Mouse (Mus musculus) liver, embryonic 11.5 days (tissue): ENCODE data around the gene Nmrk1. TPM values are rescaled to one million over a fixed set of nuclear protein-coding genes. Genes with fewer than 3 reads are reported as not detected.
A peak's percentile ranks its signal among the peaks of the same experiment; 100 is the strongest.
"Not testable (repeated sequence)": the region's sequence is repeated elsewhere in the genome, so short reads cannot be mapped to it uniquely, and the experiment has no call there.

Experiments
- ATAC-seq: fragments of 200-750 bp; cut with Nextera tagmentation; replicated peaks from 2 replicates; pipeline ENCODE4 v1.8.0; 2017; ENCODE audit warnings: moderate number of reproducible peaks, mild to moderate bottlenecking, moderate TSS enrichment, moderate library complexity; ENCODE audit not compliant: low FRiP score
- DNase-seq: peaks from one replicate; pipeline ENCODE4 v3.0.0-alpha.2; 2017; ENCODE audit warnings: low spot score
- H3K27ac ChIP-seq: fragments of 300-500 bp; sonication (generic); 2 replicates; pipeline ENCODE4 v1.5.1; 2014; ENCODE audit warnings: mild to moderate bottlenecking, low read depth, low read length, control low read depth
- H3K27me3 ChIP-seq: fragments of 300-500 bp; sonication (generic); replicated peaks from 2 replicates; pipeline ENCODE4 v1.6.1; 2014; ENCODE audit warnings: low read length, mixed read lengths; ENCODE audit not compliant: control insufficient read depth, insufficient read depth
- H3K36me3 ChIP-seq: fragments of 300-500 bp; sonication (generic); 2 replicates; pipeline ENCODE4 v1.6.1; 2014; ENCODE audit warnings: mild to moderate bottlenecking, low read length, moderate library complexity, mixed read lengths; ENCODE audit not compliant: control insufficient read depth, insufficient read depth
- H3K4me1 ChIP-seq: fragments of 300-500 bp; sonication (generic); replicated peaks from 2 replicates; pipeline ENCODE4 v1.6.1; 2014; ENCODE audit warnings: low read length, mixed read lengths; ENCODE audit not compliant: control insufficient read depth, insufficient read depth
- H3K4me2 ChIP-seq: fragments of 300-500 bp; sonication (generic); 2 replicates; pipeline ENCODE4 v1.6.1; 2014; ENCODE audit warnings: mild to moderate bottlenecking, control low read depth, moderate library complexity
- H3K4me3 ChIP-seq: fragments of 300-500 bp; sonication (generic); 2 replicates; pipeline ENCODE4 v1.5.1; 2014; ENCODE audit warnings: low read depth, low read length, control low read depth
- H3K9ac ChIP-seq: fragments of 300-500 bp; sonication (generic); 2 replicates; pipeline ENCODE4 v1.6.1; 2014; ENCODE audit warnings: low read depth, low read length, control low read depth
- H3K9me3 ChIP-seq: fragments of 300-500 bp; sonication (generic); 2 replicates; pipeline ENCODE4 v1.6.1; 2016; ENCODE audit warnings: low read length, inconsistent platforms, mixed read lengths; ENCODE audit not compliant: control insufficient read depth
- WGBS: fragments of 180-500 bp; shearing (Covaris S2); extraction: QIAGEN DNeasy Blood & Tissue Kit; methylation state at CpG from one replicate; pipeline ENCODE4 v1.1.7; 2014; 5-methylcytosine and 5-hydroxymethylcytosine counted together
- polyA plus RNA-seq: library from polyadenylated mRNA; unstranded; fragments of >200 nt; fragmentation: Nextera tagmentation; extraction: Ambion mirVana; gene quantifications from 2 replicates; pipeline ENCODE4 v1.2.1, GENCODE M21; 2014

Nmrk1 gene
- polyA plus RNA-seq, result 12.4 and 12.5 TPM in 2 replicates

DNA sequence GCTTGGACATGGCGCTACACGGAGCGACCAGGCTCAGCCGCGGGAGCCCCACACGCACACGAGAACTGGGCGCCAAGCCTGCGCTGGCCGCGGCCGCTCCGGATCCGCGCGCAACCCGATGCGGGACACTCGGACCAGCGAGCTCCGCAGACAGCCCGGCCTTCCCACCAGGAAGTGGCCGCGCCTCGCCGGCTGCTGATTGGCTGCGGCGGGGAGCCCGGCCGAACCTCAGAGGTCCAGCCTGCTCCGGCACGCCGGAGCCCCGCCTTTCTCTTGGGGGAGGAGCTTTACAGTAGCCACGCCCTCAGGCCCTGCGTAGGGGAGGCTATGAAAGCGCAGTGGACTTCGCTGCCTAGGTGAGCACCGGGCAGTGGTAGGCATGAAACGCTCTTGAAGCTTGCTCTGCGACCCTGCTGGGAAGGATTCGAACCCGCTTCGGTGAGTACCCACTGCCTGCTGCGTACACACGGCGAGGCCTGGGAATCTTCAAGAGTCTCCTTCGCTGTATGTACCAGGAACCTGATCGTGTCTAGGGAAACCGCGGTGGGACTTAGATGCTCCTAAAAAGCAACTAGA, at the start of gene Nmrk1, which contains the start of gene Ostf1:
Gene Nmrk1 (plus strand): TSS at position 307 of the 576 bp plus-strand sequence.
Gene Ostf1 (minus strand): TSS at position 180 of the 576 bp plus-strand sequence.
- Histone ChIP-seq H3K36me3 (no peaks in the 10 kb centered on the region), H3K4me2 (peak within 1 kb of the TSS; percentile 80), H3K4me3 (peak within 1 kb of the TSS; percentile 84), H3K4me1 (peaks cover 14% of the 10 kb centered on the region), H3K27me3 (no peaks in the 10 kb centered on the region), H3K9ac (peak within 1 kb of the TSS; percentile 75), H3K9me3 (no peaks in the 10 kb centered on the region), H3K27ac (peak within 1 kb of the TSS; percentile 74)
- under 1% methylated on average over 51 of the region's 51 CpGs for WGBS
- ATAC-seq, result peak; percentile 97
- DNase-seq, result peak; percentile 94

DNA sequence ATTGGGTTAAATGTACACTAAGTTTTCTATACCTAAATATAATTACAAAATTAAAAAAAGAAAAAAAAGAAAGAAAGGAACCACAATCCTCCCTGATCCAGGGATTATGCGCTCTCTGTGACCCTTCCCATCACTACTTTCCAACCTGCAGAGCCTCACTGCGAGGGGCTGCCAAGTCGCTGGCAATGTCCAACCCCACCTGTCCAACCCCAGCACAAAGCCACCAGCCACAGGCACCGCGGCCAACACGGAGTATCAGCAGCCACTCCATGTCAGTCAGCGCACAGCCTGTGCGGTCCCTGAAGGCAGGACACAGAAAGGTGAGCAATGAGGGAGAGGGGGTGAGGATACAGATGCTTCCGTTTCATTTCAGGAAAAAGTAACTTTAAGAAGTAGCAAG, 49.5 kb upstream of the Nmrk1 start:
- WGBS, result 92% methylated on average over 9 of the region's 9 CpGs
- H3K27ac ChIP-seq, result no peak overlapping the region

DNA sequence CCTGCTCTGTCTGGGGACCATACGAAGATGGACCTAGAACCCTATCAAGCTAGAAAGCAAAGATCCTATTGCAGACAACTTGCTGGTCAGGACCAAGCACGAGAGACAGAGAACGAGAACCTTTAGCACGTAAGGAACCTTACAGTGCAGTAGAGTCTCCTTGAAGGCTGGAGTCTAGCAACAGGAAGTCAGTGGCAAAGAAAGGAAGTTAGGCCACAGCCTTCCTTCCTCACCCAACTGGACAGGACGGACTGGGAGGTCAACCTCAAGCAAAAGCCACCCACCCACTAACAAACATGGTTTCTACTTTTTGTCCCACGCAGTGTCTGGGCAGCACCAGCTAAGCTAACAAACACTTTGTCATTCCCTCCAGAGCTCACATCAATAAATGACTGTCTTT, 48.9 kb upstream of the Nmrk1 start:
- no peak for DNase-seq
- no peak for ATAC-seq
- peaks cover 2% of the 10 kb centered on the region; the same call in 1 of the 2 replicates for H3K36me3 ChIP-seq
- no peak overlapping the region for H3K27ac ChIP-seq
- no peaks in the 10 kb centered on the region for H3K9me3 ChIP-seq
- no peak overlapping the region for H3K4me2 ChIP-seq
- no peaks in the 10 kb centered on the region for H3K4me1 ChIP-seq
- no peak overlapping the region for H3K9ac ChIP-seq
- H3K4me3 ChIP-seq, result no peak overlapping the region
- WGBS, result 63% methylated on average over 6 of the region's 6 CpGs
- H3K27me3 ChIP-seq, result no peaks in the 10 kb centered on the region

More for the DNA sequence above, 49.5 kb upstream of the Nmrk1 start:
- Histone ChIP-seq H3K9ac (no peak overlapping the region), H3K4me1 (no peaks in the 10 kb centered on the region), H3K36me3 (peaks cover 2% of the 10 kb centered on the region; the same call in 1 of the 2 replicates), H3K9me3 (no peaks in the 10 kb centered on the region), H3K27me3 (no peaks in the 10 kb centered on the region), H3K4me2 (no peak overlapping the region), H3K4me3 (no peak overlapping the region)
- no peak for ATAC-seq
- no peak for DNase-seq

DNA sequence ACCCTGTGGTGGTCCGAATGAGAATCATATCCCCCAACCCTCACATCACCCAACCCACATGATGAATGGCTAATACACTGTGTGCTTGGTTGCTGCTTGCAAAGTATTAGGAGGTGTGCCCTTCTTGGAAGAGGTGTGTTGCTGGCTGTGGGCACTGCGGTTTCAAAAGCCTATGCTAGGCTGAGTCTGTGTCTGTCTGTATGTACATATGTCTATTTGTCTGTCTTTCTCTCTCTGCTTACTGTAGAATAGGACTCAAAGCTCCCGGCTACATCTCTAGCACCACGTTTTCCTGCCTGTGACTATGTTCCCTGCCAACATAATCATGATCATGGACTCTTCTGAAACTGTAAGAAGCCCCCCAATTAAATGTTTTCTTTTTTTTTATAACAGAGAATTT, 48.0 kb upstream of the Nmrk1 start:
- no peak for DNase-seq
- no peak overlapping the region for H3K4me3 ChIP-seq
- peaks cover 2% of the 10 kb centered on the region; the same call in 1 of the 2 replicates for H3K36me3 ChIP-seq
- H3K4me1 ChIP-seq, result no peaks in the 10 kb centered on the region
- no peak for ATAC-seq
- H3K4me2 ChIP-seq, result no peak overlapping the region
- no peaks in the 10 kb centered on the region for H3K27me3 ChIP-seq
- no peaks in the 10 kb centered on the region for H3K9me3 ChIP-seq
- H3K27ac ChIP-seq, result no peak overlapping the region
- H3K9ac ChIP-seq, result no peak overlapping the region
- WGBS, result 83% methylated on average over 4 of the region's 4 CpGs

DNA sequence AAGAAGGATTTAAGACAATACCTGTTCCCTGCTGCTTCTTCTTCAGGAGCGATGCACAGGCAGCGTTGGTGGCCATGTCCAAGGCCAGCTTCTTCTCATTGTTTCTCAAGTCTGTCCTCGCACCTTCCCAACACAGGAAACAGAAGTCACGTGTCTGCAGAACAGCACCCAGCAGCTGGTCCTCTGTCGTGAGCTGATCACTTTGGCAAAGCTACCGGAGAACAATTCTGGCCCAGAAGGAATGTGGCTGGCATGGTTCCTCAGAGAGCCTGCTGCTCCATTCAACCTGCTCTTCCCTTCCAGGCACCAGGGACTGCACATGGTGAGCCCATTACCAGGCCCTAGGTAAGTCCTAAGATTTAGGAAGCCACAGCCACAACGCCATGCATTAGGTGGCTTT, 47.1 kb upstream of the Nmrk1 start:
- WGBS, result 92% methylated on average over 7 of the region's 7 CpGs
- H3K4me2 ChIP-seq, result no peak overlapping the region
- no peak overlapping the region for H3K4me3 ChIP-seq
- no peaks in the 10 kb centered on the region for H3K9me3 ChIP-seq
- H3K4me1 ChIP-seq, result no peaks in the 10 kb centered on the region
- no peak for DNase-seq
- no peaks in the 10 kb centered on the region for H3K27me3 ChIP-seq
- no peak overlapping the region for H3K9ac ChIP-seq
- ATAC-seq, result no peak
- H3K36me3 ChIP-seq, result peaks cover 5% of the 10 kb centered on the region; the same call in 1 of the 2 replicates
- no peak overlapping the region for H3K27ac ChIP-seq

DNA sequence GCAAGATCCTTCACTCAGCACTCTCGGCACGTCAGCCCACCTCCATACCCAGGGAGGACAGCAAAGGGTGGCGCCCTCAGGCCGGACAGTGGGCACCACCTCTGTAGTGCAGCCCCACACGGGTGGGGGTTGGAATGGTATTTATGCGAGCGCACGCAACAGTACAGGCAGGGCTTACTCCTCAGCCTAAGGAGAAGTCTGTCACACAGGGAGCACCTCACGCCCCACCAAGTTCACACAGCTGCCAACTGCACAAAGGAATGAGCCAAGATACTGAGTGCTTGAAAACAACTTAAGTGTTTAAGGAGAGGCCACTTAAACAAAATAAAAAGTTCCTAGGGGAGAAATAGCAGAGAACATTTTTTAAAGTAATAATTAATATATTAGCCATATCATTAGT, 44.6 kb upstream of the Nmrk1 start:
- 92% methylated on average over 9 of the region's 9 CpGs for WGBS
- H3K27ac ChIP-seq, result no peak overlapping the region
- no peak overlapping the region for H3K4me3 ChIP-seq
- H3K27me3 ChIP-seq, result no peaks in the 10 kb centered on the region
- H3K9me3 ChIP-seq, result no peaks in the 10 kb centered on the region
- no peak for ATAC-seq
- no peak overlapping the region for H3K9ac ChIP-seq
- no peaks in the 10 kb centered on the region for H3K4me1 ChIP-seq
- H3K4me2 ChIP-seq, result no peak overlapping the region
- H3K36me3 ChIP-seq, result peaks cover 5% of the 10 kb centered on the region; the same call in 1 of the 2 replicates
- no peak for DNase-seq

DNA sequence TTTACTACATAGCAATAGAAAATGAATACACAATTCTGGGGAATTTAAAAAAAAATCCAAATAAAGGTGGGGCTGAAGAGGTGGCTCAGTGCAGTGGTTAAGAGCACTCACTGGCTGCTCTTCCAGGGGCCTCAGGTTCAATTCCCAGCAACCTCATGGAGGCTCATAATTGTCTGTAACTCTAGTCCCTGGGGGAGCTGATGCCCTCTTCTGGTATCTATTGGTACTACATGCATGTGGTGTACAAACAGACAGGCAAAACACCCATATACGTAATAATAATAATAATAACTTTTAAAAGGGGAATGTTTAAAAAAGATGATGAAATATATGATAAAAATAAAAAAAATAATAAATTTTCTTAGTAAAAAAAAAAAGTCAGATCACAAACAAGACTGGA, 43.5 kb upstream of the Nmrk1 start:
- Histone ChIP-seq H3K4me2 (no peak overlapping the region), H3K9me3 (no peaks in the 10 kb centered on the region), H3K27me3 (no peaks in the 10 kb centered on the region), H3K9ac (no peak overlapping the region), H3K4me3 (no peak overlapping the region), H3K36me3 (peaks cover 5% of the 10 kb centered on the region; the same call in 1 of the 2 replicates), H3K27ac (no peak overlapping the region), H3K4me1 (no peaks in the 10 kb centered on the region; the same call in 1 of the 2 replicates)
- WGBS, result 92% methylated on average over 1 of the region's 1 CpGs
- DNase-seq, result no peak
- ATAC-seq, result no peak

DNA sequence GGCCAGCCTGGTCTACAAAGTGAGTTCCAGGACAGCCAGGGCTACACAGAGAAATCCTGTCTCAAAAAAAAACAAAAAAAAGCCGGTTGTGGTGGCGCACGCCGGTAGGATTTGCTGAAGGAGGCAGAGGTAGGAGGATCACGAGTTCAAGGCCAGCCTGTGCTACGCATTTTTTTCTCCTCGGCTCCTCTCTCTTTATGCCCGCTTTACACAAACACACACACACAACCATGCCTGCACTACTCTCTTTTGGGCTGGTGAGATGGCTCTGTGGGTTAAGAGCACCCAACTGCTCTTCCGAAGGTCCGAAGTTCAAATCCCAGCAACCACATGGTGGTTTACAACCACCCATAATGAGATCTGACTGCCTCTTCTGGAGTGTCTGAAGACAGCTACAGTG, 42.9 kb upstream of the Nmrk1 start:
- 93% methylated on average over 10 of the region's 10 CpGs for WGBS
- H3K4me1 ChIP-seq, H3K27me3 ChIP-seq, H3K9me3 ChIP-seq, DNase-seq, H3K4me3 ChIP-seq, H3K4me2 ChIP-seq, ATAC-seq, H3K9ac ChIP-seq, H3K36me3 ChIP-seq, H3K27ac ChIP-seq: not testable (repeated sequence)

DNA sequence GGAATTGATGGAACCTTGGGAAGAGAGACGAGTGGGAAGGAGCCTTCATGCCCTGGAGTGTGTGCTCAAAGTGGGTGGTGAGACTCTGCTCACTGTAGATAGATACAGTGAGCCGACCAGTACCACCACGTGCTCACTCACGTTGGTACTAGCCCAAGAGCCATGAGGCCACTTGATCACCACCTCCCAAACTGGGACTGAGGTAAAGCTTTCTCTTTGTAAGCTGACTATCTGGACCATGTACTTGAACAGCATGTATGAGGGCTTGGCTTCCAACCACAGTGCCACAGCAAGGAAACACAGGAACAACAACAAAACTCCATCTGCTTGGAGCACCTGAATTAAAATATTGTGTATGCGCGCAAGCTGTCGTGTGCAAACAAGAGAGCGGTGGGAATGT, 42.5 kb upstream of the Nmrk1 start:
- H3K9me3 ChIP-seq, result no peaks in the 10 kb centered on the region
- no peak overlapping the region for H3K4me3 ChIP-seq
- H3K27me3 ChIP-seq, result no peaks in the 10 kb centered on the region
- DNase-seq, result no peak
- H3K36me3 ChIP-seq, result peaks cover 5% of the 10 kb centered on the region; the same call in 1 of the 2 replicates
- no peak overlapping the region for H3K27ac ChIP-seq
- 93% methylated on average over 8 of the region's 8 CpGs for WGBS
- no peak overlapping the region for H3K9ac ChIP-seq
- H3K4me1 ChIP-seq, result no peaks in the 10 kb centered on the region; the same call in 1 of the 2 replicates
- H3K4me2 ChIP-seq, result no peak overlapping the region
- no peak for ATAC-seq
